Mouse (Mus musculus): ENCODE results near the gene Herc3.

DNA sequence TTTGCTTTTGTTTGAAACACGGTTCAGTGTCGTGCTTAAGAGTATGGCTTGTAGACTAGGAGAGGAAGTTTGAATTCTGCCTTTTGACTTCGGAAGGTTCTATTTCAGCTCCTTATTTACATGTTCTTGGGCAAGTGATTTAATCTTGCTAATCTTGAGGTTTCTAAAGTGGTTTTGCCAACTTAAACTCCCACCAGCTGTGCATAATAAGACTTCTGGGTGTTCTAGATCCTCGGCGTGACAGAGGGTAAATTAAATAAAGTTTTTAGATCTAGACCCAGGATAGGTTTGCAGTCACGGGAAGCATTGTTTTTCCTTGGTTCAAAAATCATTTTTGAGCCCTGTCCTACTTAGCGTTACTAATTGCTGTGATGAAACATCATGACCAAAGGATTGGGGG, 3.2 kb downstream of the Herc3 start:
- TF ChIP-seq CTCF (conservative IDR thresholded peaks at IDR 0.05; ENCODE audit: low read length) = no peak
- no peak for TF ChIP-seq NANOG (IDR thresholded peaks at IDR 0.05; ENCODE audit: borderline replicate concordance, low read length)
- TF ChIP-seq POU5F1 (IDR thresholded peaks at IDR 0.05; ENCODE audit: borderline replicate concordance, low read length) = no peak
